Mouse (Mus musculus) liver, embryonic 11.5 days (tissue): Measurements from ENCODE around the gene Ap3m1. TPM values are rescaled to one million over a fixed set of nuclear protein-coding genes. Genes with fewer than 3 reads are reported as not detected.
"Not testable (repeated sequence)": the region's sequence is repeated elsewhere in the genome, so short reads cannot be mapped to it uniquely, and the experiment has no call there.

Source experiments
- ATAC-seq: fragments of 200-750 bp; cut with Nextera tagmentation; replicated peaks from 2 replicates; pipeline ENCODE4 v1.8.0; 2017; ENCODE audit warnings: moderate number of reproducible peaks, mild to moderate bottlenecking, moderate TSS enrichment, moderate library complexity; ENCODE audit not compliant: low FRiP score
- DNase-seq: peaks from one replicate; pipeline ENCODE4 v3.0.0-alpha.2; 2017; ENCODE audit warnings: low spot score
- H3K27ac ChIP-seq: fragments of 300-500 bp; sonication (generic); 2 replicates; pipeline ENCODE4 v1.5.1; 2014; ENCODE audit warnings: mild to moderate bottlenecking, low read depth, low read length, control low read depth
- H3K27me3 ChIP-seq: fragments of 300-500 bp; sonication (generic); replicated peaks from 2 replicates; pipeline ENCODE4 v1.6.1; 2014; ENCODE audit warnings: low read length, mixed read lengths; ENCODE audit not compliant: control insufficient read depth, insufficient read depth
- H3K36me3 ChIP-seq: fragments of 300-500 bp; sonication (generic); 2 replicates; pipeline ENCODE4 v1.6.1; 2014; ENCODE audit warnings: mild to moderate bottlenecking, low read length, moderate library complexity, mixed read lengths; ENCODE audit not compliant: control insufficient read depth, insufficient read depth
- H3K4me1 ChIP-seq: fragments of 300-500 bp; sonication (generic); replicated peaks from 2 replicates; pipeline ENCODE4 v1.6.1; 2014; ENCODE audit warnings: low read length, mixed read lengths; ENCODE audit not compliant: control insufficient read depth, insufficient read depth
- H3K4me2 ChIP-seq: fragments of 300-500 bp; sonication (generic); 2 replicates; pipeline ENCODE4 v1.6.1; 2014; ENCODE audit warnings: mild to moderate bottlenecking, control low read depth, moderate library complexity
- H3K4me3 ChIP-seq: fragments of 300-500 bp; sonication (generic); 2 replicates; pipeline ENCODE4 v1.5.1; 2014; ENCODE audit warnings: low read depth, low read length, control low read depth
- H3K9ac ChIP-seq: fragments of 300-500 bp; sonication (generic); 2 replicates; pipeline ENCODE4 v1.6.1; 2014; ENCODE audit warnings: low read depth, low read length, control low read depth
- H3K9me3 ChIP-seq: fragments of 300-500 bp; sonication (generic); 2 replicates; pipeline ENCODE4 v1.6.1; 2016; ENCODE audit warnings: low read length, inconsistent platforms, mixed read lengths; ENCODE audit not compliant: control insufficient read depth
- WGBS: fragments of 180-500 bp; shearing (Covaris S2); extraction: QIAGEN DNeasy Blood & Tissue Kit; methylation state at CpG from one replicate; pipeline ENCODE4 v1.1.7; 2014; 5-methylcytosine and 5-hydroxymethylcytosine counted together
- polyA plus RNA-seq: library from polyadenylated mRNA; unstranded; fragments of >200 nt; fragmentation: Nextera tagmentation; extraction: Ambion mirVana; gene quantifications from 2 replicates; pipeline ENCODE4 v1.2.1, GENCODE M21; 2014

The Ap3m1 gene
- 55.7 and 75.0 TPM in 2 replicates for polyA plus RNA-seq

DNA sequence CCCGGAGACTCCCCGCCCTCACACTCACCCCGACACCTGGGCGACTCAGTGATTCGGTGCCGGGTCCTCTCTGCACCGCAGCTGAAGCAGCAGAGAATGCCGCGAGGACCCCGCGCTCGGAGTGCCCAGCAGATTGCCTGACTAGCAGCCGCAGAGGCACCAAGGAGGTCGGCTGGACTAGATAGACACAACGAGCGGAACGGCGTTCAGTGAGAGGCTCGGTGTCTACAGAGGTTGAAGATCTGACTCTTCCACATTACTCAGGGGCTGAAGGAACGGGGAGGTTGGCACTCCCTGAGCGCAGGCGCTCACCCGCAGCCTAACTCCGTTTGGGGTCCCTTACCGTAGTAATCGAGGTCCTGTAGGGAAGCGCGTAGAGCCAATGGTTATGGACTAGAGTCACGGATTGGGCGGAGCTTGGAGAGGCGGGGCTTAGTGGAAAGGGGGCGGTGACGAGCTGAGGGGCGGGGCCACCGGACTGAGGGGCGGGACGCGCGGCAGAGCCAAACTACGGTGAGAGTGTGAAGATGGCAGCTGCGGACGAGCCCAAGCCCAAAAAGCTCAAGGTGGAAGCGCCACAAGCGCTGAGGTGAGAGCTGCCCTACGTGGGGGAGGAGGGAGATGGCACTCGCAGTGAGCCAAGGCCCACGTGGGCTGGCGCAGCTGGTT is at the start of gene Ap3m1, which contains the start of gene Adk:
Ap3m1 (minus strand) TSS at position 397 of the 669 bp plus-strand sequence.
Adk (plus strand) TSS at position 463 of the 669 bp plus-strand sequence.
- Histone ChIP-seq H3K9ac (peak within 1 kb of the TSS; percentile 87), H3K4me1 (peaks cover 3% of the 10 kb centered on the region; the same call in 1 of the 2 replicates), H3K4me3 (peak within 1 kb of the TSS; percentile 74), H3K27ac (peak within 1 kb of the TSS; percentile 94), H3K4me2 (peak within 1 kb of the TSS; percentile 95), H3K36me3 (peaks cover 5% of the 10 kb centered on the region; the same call in 1 of the 2 replicates), H3K27me3 (no peaks in the 10 kb centered on the region), H3K9me3 (no peaks in the 10 kb centered on the region)
- peak; percentile 97 for ATAC-seq
- WGBS = under 1% methylated on average over 48 of the region's 48 CpGs
- peak; percentile 98 for DNase-seq

DNA sequence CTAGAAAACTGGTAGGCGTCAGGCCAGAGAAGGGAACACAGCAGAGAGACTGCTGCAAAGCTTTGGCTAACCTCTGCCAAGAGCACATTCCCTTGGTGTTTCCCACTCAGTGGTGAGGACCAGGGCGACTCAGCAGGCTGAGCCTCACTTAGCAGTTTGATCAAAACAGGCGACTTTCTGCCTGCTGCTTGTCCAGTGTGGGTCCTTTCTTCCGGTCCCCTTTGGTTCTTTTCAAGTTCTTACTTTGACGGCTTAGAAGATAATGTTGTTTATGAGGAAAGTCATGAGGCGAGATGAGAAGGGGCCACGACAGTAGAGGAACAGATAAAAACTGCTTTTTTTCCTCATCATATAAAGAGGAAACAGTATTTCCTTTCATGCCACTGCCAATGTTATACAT is 49.3 kb upstream of the Ap3m1 start:
- Histone ChIP-seq H3K9ac (0 out of 2 replicates have a peak overlapping the region, but pooled peaks have one; percentile 14), H3K9me3 (no peaks in the 10 kb centered on the region), H3K27ac (peak overlapping the region; percentile 19; the same call in 1 of the 2 replicates), H3K4me2 (no peak overlapping the region), H3K36me3 (no peaks in the 10 kb centered on the region; the same call in 1 of the 2 replicates), H3K4me3 (no peak overlapping the region), H3K4me1 (peaks cover 17% of the 10 kb centered on the region), H3K27me3 (no peaks in the 10 kb centered on the region)
- DNase-seq (no peak), ATAC-seq (no peak)
- 30% methylated on average over 7 of the region's 7 CpGs for WGBS

GRCm38 (mm10) chr14:21100876-21101275 is 48.6 kb upstream of the Ap3m1 start:
- Histone ChIP-seq H3K27me3 (no peaks in the 10 kb centered on the region), H3K36me3 (no peaks in the 10 kb centered on the region; the same call in 1 of the 2 replicates), H3K4me3 (no peak overlapping the region), H3K4me1 (peaks cover 17% of the 10 kb centered on the region), H3K4me2 (no peak overlapping the region), H3K9me3 (no peaks in the 10 kb centered on the region), H3K27ac (no peak overlapping the region), H3K9ac (no peak overlapping the region)
- no peak for ATAC-seq
- no peak for DNase-seq
- WGBS = 79% methylated on average over 2 of the region's 2 CpGs

DNA sequence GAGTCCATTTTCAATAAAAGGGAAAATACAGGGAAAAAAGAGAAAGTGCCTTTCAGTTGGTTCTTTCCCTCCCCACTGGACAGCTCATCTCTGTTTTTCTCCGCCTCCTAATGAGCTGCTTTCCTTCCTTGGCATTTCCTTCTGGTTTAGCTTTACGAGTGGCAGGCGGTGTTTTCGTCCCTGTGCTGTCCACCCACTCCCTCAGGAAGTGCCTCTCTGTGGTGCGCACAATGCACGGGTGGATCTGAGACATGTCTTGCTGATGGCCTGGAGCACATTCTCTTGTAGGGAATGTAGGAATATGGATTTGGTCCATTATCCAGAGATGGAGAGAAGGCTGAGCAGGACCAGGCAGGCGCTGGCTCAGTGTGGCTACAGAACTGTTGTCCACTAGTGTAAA is 47.1 kb upstream of the Ap3m1 start:
- H3K4me1 ChIP-seq = peaks cover 17% of the 10 kb centered on the region
- H3K4me2 ChIP-seq = no peak overlapping the region
- ATAC-seq (no peak), DNase-seq (no peak)
- H3K9ac ChIP-seq = no peak overlapping the region
- H3K27me3 ChIP-seq = no peaks in the 10 kb centered on the region
- no peaks in the 10 kb centered on the region for H3K9me3 ChIP-seq
- H3K4me3 ChIP-seq = no peak overlapping the region
- H3K27ac ChIP-seq = no peak overlapping the region
- no peaks in the 10 kb centered on the region; the same call in 1 of the 2 replicates for H3K36me3 ChIP-seq
- WGBS = 70% methylated on average over 7 of the region's 7 CpGs

DNA sequence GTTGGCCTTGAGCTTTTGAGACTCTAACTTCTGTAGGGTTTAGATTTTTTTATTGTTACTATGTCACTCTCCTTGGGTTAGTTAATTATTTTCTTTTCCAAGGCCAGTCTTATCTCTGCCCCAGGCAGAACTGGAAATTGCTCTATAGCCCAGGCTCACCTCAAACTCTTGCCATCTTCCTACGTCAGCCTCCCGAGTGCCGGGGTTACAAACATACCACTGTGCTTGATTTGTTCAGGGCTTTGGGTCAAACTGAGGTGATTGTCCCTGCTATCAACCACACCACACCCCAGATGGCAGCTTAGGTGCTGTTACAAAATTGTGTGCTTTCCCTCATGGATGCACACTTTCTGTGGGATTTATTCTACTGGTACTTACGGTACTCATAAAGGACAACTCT is 44.4 kb upstream of the Ap3m1 start:
- Histone ChIP-seq H3K27me3 (no peaks in the 10 kb centered on the region), H3K36me3 (peaks cover 3% of the 10 kb centered on the region; the same call in 1 of the 2 replicates), H3K9ac (no peak overlapping the region), H3K4me3 (no peak overlapping the region), H3K4me2 (no peak overlapping the region), H3K27ac (no peak overlapping the region), H3K9me3 (no peaks in the 10 kb centered on the region), H3K4me1 (peaks cover 17% of the 10 kb centered on the region)
- ATAC-seq (peak; percentile 47; the same call in 1 of the 2 replicates), DNase-seq (no peak)
- whole genome bisulfite sequencing = 70% methylated on average over 4 of the region's 4 CpGs

DNA sequence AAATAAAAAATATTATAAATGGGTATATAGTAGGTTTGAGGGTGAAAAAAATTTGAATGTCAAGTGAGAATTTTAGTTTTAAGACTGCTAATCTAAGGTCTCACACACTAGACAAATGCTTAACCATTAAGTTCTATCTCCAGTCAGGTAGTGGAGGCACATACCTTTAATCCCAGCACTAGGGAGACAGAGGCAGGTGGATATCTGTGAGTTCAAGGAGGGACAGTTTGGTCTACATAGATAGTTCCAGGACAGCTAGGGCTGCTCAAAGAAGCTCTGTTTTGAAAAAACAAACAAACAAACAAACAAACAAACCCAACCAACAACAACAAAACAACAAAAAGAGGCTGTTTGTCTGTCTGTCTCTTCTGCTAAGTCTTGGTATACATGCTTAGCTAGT is 44.0 kb upstream of the Ap3m1 start:
- no peak overlapping the region for H3K27ac ChIP-seq
- no peaks in the 10 kb centered on the region for H3K9me3 ChIP-seq
- H3K36me3 ChIP-seq = peaks cover 3% of the 10 kb centered on the region; the same call in 1 of the 2 replicates
- DNase-seq (no peak), ATAC-seq (no peak)
- peaks cover 13% of the 10 kb centered on the region for H3K4me1 ChIP-seq
- H3K4me2 ChIP-seq = no peak overlapping the region
- no peaks in the 10 kb centered on the region for H3K27me3 ChIP-seq
- H3K9ac ChIP-seq = no peak overlapping the region
- H3K4me3 ChIP-seq = no peak overlapping the region

DNA sequence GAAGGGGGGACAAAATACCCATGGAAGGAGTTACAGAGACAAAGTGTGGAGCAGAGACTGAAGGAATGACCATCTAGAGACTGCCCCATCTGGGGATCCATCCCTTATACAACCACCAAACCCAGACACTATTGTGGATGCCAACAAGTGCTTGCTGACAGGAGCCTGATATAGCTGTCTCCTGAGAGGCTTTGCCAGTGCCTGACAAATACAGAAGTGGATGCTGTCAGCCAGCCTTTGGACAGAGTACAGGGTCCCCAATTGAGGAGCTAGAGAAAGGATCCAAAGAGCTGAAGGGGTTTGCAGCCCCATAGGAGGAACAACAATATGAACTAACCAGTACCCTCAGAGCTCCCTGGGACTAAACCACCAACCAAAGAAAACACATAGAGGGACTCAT is 41.9 kb upstream of the Ap3m1 start:
- H3K9ac ChIP-seq, H3K4me3 ChIP-seq, ATAC-seq, H3K4me1 ChIP-seq, H3K27me3 ChIP-seq, H3K9me3 ChIP-seq, H3K36me3 ChIP-seq, H3K4me2 ChIP-seq, DNase-seq, H3K27ac ChIP-seq: not testable (repeated sequence)

DNA sequence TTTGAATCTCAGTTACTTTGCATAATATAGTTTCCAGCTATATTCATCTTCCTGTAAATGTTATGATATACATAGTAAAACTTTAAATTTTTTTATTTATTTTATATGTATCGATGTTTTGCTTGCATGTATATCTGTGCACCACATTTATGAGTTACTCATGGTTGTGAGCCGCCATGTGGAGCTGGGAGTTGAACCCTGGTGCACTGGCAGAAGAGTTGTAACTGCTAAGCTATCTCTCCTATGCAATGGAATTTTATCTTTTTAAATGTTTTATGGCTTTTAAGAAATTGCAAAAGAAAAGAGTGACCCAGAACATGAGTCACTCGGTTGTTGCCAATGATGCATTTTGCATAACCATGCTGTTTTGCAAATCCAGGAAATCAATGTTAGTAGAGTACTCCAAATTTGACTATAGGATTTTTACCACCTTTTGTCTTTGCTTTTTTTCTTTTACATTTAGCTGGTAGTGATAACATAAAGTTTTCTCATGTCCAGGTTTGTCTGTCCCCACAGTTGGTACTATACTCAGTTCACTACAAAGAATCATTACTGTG is 38.7 kb upstream of the Ap3m1 start:
- DNase-seq = no peak
- H3K4me1 ChIP-seq = peaks cover 25% of the 10 kb centered on the region
- ATAC-seq = no peak
- WGBS = 86% methylated on average over 3 of the region's 3 CpGs
- peaks cover 3% of the 10 kb centered on the region; the same call in 1 of the 2 replicates for H3K36me3 ChIP-seq
- H3K9ac ChIP-seq = no peak overlapping the region
- H3K9me3 ChIP-seq = no peaks in the 10 kb centered on the region
- H3K4me2 ChIP-seq = no peak overlapping the region
- no peaks in the 10 kb centered on the region for H3K27me3 ChIP-seq
- H3K27ac ChIP-seq = no peak overlapping the region
- no peak overlapping the region for H3K4me3 ChIP-seq

DNA sequence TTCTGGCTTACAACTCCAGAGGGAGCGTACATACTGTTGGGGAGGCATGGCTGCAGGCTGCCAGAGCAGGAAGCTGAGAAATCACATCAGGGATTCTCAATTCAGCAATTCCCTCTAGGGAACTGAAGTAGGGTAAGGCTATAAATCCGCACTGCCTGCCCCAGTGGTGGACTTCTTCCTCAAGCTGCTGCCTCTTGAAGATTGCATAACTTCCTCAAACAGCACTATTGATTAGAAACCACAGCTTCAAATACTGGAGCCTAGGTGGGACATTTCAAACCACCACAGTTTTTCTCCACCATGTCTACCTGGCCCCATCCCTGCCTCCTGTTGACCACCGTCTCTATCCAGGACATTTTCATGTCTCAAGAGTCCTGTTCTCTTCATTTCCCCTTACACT is 38.1 kb upstream of the Ap3m1 start:
- H3K36me3 ChIP-seq = peaks cover 3% of the 10 kb centered on the region; the same call in 1 of the 2 replicates
- 50% methylated on average over 3 of the region's 3 CpGs for WGBS
- ATAC-seq (no peak), DNase-seq (no peak)
- no peaks in the 10 kb centered on the region for H3K9me3 ChIP-seq
- peaks cover 25% of the 10 kb centered on the region for H3K4me1 ChIP-seq
- no peak overlapping the region for H3K4me2 ChIP-seq
- no peaks in the 10 kb centered on the region for H3K27me3 ChIP-seq
- H3K9ac ChIP-seq = no peak overlapping the region
- H3K27ac ChIP-seq = no peak overlapping the region
- no peak overlapping the region for H3K4me3 ChIP-seq
